Mouse (Mus musculus) naive thymus-derived CD4-positive, alpha-beta T cell, adult 2 months (primary cell): ENCODE results near the gene P2ry12.

Experiments used
- DNase-seq: peaks from one replicate; pipeline ENCODE4 v3.0.0-alpha.2; 2011; ENCODE audit warnings: low read depth

Gene P2ry12

GRCm38 (mm10) chr3:59182129-59182528 is 80.5 kb downstream of the P2ry12 start:
- DNase-seq: no peak

- no peak for DNase-seq
These were observed 81.5 kb downstream of the P2ry12 start for GRCm38 (mm10) chr3:59181134-59181533.

DNA sequence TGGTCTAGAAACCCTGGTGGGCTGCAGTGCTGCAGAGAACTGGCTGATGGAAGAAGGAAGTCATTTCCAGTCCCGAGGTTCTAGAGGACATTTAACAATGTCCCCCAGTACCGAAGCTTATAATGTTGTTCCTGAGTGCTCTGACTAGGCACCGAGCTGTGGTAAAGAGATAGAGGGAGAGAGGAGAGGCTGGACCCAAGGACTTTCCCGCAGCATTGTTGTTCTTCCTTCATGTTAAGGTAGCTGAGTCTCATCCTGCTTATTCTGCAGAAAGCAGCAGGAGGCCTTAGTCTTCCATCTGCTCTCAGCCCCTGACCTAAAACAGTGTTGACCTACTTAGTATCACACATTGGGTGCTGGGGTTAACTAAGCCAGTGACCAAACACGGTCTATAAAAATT is 85.8 kb downstream of the P2ry12 start:
- DNase-seq: no peak

- DNase-seq: peak; percentile 77
These were observed 87.4 kb downstream of the P2ry12 start for GRCm38 (mm10) chr3:59175234-59175633.

GRCm38 (mm10) chr3:59174426-59175154 is 88.1 kb downstream of the P2ry12 start:
- no peak for DNase-seq

DNA sequence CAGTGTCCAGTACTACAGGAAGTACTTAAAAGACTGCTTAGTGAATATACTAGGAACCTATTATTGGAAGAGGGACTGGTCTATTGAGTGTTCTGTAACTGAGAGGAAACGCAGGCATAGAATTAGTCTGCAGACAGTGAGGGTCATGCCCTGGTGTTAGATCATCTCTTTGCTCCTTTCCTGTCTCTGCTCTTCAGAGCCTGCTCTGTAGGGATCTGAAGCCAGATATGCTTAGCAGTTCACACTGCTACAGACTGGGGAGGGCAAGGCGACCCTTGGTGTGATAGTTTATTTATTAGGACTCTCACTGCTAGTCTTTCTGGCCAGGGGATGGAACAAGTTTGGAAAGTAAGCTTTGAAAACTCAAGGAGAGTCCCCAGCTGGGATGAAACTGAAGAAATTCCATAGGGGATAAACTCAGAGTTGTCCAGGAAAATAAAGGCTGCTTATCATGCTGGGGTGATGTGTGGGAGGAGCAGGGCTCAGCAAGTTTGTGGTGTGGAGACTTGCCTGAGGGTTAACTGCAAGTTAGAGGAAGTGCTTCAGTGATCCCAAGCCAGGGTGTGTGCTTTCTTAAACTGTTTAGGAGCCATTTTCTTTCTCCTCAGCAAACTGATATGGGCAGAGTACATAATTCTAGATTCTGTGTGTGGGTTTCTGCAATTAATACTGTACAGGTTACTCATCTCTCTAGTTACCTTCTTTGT is 92.6 kb downstream of the P2ry12 start:
- no peak for DNase-seq

GRCm38 (mm10) chr3:59169215-59169614 is 93.5 kb downstream of the P2ry12 start:
- peak; percentile 19 for DNase-seq

DNA sequence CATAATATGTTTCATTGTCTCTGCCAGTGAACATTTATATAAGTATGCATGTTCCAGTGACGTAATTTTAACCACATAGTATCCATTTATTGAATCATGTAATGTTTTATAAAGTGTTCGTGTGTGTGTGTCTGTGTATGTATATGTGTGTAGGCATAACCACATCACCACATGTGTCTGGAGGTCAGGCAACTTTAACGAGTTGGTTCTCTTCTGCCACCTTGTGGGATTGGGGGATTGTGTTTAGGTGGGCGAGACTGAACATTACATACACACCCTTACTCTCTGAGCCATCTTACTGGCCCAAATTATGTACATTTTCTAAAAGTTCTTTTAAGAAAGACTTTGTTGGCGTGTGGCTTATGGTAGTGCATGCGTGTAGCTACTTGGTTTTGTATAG is 94.2 kb downstream of the P2ry12 start:
- DNase-seq: peak; percentile 17

- DNase-seq: no peak
These were observed 95.1 kb downstream of the P2ry12 start for GRCm38 (mm10) chr3:59167417-59168054.
